Mouse (Mus musculus) monocyte, adult 59 days (primary cell): ENCODE measurements around the gene Sema3e. TPM values are rescaled to one million over a fixed set of nuclear protein-coding genes. Genes with fewer than 3 reads are reported as not detected.

Experiments used
- total RNA-seq, 2 experiments: library from RNA; stranded (reverse); gene quantifications; one replicate each; pipeline ENCODE4 v1.2.4; 2023

Gene Sema3e
- not detected for total RNA-seq

DNA sequence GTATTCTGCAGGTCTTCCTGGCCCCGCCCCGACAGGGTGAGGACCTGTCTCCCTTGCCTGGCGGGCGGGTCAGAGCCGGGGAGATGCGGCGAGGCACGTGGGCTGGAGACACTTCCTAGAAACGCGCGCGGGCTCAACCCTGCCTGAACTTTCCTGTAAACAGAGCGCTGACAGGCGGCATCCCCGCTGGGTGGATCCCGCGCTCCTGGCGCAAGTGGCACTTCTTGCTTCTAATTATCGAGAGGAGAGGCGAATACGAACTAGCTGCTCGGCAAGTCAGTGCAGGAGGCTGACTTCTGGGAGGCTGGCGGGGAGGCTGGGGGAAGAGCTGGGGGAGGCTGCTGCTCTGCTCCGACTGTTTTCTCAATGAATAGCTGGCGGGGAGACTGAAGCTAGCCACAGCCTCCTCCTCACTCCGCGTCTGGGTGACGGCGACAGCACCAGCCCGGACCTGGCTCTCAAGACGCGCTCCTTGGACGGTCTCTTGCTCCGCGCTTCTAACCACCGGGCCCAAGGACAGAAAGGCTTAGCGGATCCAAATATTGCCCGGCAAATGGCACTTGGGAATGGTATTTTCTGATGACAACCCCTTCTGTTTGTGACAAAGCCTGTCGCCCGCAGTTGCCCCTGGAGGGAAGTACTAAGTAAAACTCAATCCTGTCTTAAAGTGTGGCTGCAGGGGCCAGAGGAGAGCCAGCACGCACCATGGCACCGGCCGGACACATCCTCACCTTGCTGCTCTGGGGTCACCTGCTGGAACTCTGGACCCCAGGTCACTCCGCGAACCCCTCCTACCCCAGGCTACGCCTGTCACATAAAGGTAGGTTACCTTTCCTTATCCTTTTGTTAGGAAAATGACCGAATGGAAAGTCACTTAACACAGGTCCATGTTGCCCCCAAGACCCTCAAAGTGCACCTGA lies at the start of gene Sema3e:
Gene Sema3e (plus strand): TSS at position 72 of the 920 bp plus-strand sequence.

Other genes with a start within 250 kb of the Sema3e start
- not detected for gene Speer3, start 233.7 kb upstream of the Sema3e start, total RNA-seq